Mouse (Mus musculus) liver, embryonic 14.5 days (tissue): ENCODE results near the gene Gja5. TPM values are rescaled to one million over a fixed set of nuclear protein-coding genes. Genes with fewer than 3 reads are reported as not detected.
A peak's percentile ranks its signal among the peaks of the same experiment; 100 is the strongest.

Experiments used
- ATAC-seq: fragments of 200-750 bp; cut with Nextera tagmentation; 2 replicates; pipeline ENCODE4 v1.8.0; 2017; ENCODE audit warnings: moderate number of reproducible peaks, mild to moderate bottlenecking, moderate library complexity; ENCODE audit not compliant: insufficient read depth
- DNase-seq, 3 experiments: peaks; one replicate each; pipeline ENCODE4 v3.0.0-alpha.2; 2012 to 2013; ENCODE audit warnings: low read depth in 3 of 3, low spot score in 3 of 3
- H3K27ac ChIP-seq: fragments of 300-500 bp; sonication (generic); 2 replicates; pipeline ENCODE4 v1.5.1; 2014; ENCODE audit warnings: moderate library complexity, mild to moderate bottlenecking, control low read depth, inconsistent platforms
- H3K27me3 ChIP-seq: fragments of 300-500 bp; sonication (generic); 2 replicates; pipeline ENCODE4 v1.6.1; 2014; ENCODE audit warnings: mild to moderate bottlenecking, low read length, moderate library complexity; ENCODE audit not compliant: control insufficient read depth, insufficient read depth
- H3K36me3 ChIP-seq: fragments of 300-500 bp; sonication (generic); replicated peaks from 2 replicates; pipeline ENCODE4 v1.6.1; 2014; ENCODE audit warnings: low read depth; ENCODE audit not compliant: control insufficient read depth, insufficient read depth
- H3K4me1 ChIP-seq, 2 experiments: fragments of 200-500 bp in 1 of 2; fragments of 300-500 bp in 1 of 2; sonication (generic) in 1 of 2; replicated peaks; 2 replicates each; pipeline ENCODE4 v1.6.1; 2012 to 2014; ENCODE audit warnings: antibody characterized with exemption in 1 of 2, inconsistent platforms in 1 of 2, low read length in 1 of 2; ENCODE audit not compliant: control insufficient read depth in 2 of 2, insufficient read depth in 2 of 2
- H3K4me2 ChIP-seq: fragments of 300-500 bp; sonication (generic); 2 replicates; pipeline ENCODE4 v1.6.1; 2014; ENCODE audit warnings: low read depth, mild to moderate bottlenecking, control low read depth, moderate library complexity
- H3K4me3 ChIP-seq, 2 experiments: fragments of 200-500 bp in 1 of 2; fragments of 300-500 bp in 1 of 2; sonication (generic) in 1 of 2; 2 replicates each; pipeline ENCODE4 v1.5.1; 2012 to 2014; ENCODE audit warnings: low read depth in 2 of 2, low read length in 2 of 2, mild to moderate bottlenecking in 2 of 2, control low read depth in 1 of 2, inconsistent platforms in 1 of 2, moderate library complexity in 1 of 2; ENCODE audit not compliant: insufficient read depth in 1 of 2
- H3K9ac ChIP-seq: fragments of 300-500 bp; sonication (generic); replicated peaks from 2 replicates; pipeline ENCODE4 v1.6.1; 2014; ENCODE audit warnings: mild to moderate bottlenecking, control low read depth, moderate library complexity
- H3K9me3 ChIP-seq: fragments of 300-500 bp; sonication (generic); 2 replicates; pipeline ENCODE4 v1.6.1; 2016; ENCODE audit warnings: low read length, mixed read lengths; ENCODE audit not compliant: control insufficient read depth
- CTCF ChIP-seq: IDR thresholded peaks from 2 replicates; pipeline ENCODE4 v1.5.1; 2016; ENCODE audit warnings: antibody characterized with exemption, low read depth, control low read depth
- EP300 ChIP-seq: IDR thresholded peaks from 2 replicates; pipeline ENCODE4 v1.6.1; 2016; ENCODE audit warnings: antibody characterized with exemption, low read depth
- WGBS: fragments of 180-500 bp; shearing (Covaris S2); extraction: QIAGEN DNeasy Blood & Tissue Kit; methylation state at CpG from one replicate; pipeline ENCODE4 v1.1.7; 2014; ENCODE audit not compliant: insufficient replicate concordance; 5-methylcytosine and 5-hydroxymethylcytosine counted together
- polyA plus RNA-seq, 2 experiments: library from polyadenylated mRNA; depleted of rRNA in 1 of 2; stranded (reverse) in 1 of 2; unstranded in 1 of 2; fragments of >200 nt; fragmentation: Nextera tagmentation in 1 of 2; extraction: Ambion mirVana in 1 of 2; gene quantifications; 2 replicates each; pipeline versions ENCODE4 v1.2.1 to v1.2.3; 2012 to 2014

The Gja5 gene
- polyA plus RNA-seq (2012; rRNA removed): 1.4 and 1.5 TPM in 2 replicates
- 0.58 and 0.68 TPM in 2 replicates for polyA plus RNA-seq (2014; fragmentation: Nextera tagmentation; extraction: Ambion mirVana)

- 9% methylated on average over 14 of the region's 14 CpGs for WGBS
- ATAC-seq: no peak
- DNase-seq: peak in 1 of 3 experiments; percentile 9
- Histone ChIP-seq H3K4me1 (peaks cover 5 to 16% of the 10 kb centered on the region in 2 experiments), H3K9ac (peak within 1 kb of the TSS; percentile 73), H3K27ac (no peak within 1 kb of the TSS; the same call in 1 of the 2 replicates), H3K27me3 (no peaks in the 10 kb centered on the region; the same call in 1 of the 2 replicates), H3K9me3 (no peaks in the 10 kb centered on the region), H3K4me3 (peak within 1 kb of the TSS; percentile 84 to 97), H3K36me3 (no peaks in the 10 kb centered on the region), H3K4me2 (peak within 1 kb of the TSS; percentile 85)
- TF ChIP-seq CTCF (no peak), EP300 (no peak)
Observed at GRCm38 (mm10) chr3:96904393-96904792, at the start of gene Gja5. Gene Gja5 (plus strand): TSS chr3:96904693.

- no peaks in the 10 kb centered on the region for H3K4me1 ChIP-seq
- DNase-seq (no peak), ATAC-seq (no peak)
- H3K4me3 ChIP-seq: no peak overlapping the region
- H3K9ac ChIP-seq: no peak overlapping the region
- H3K27ac ChIP-seq: no peak overlapping the region
- no peaks in the 10 kb centered on the region for H3K9me3 ChIP-seq
- TF ChIP-seq EP300 (no peak), CTCF (no peak)
- no peak overlapping the region for H3K4me2 ChIP-seq
- H3K27me3 ChIP-seq: no peaks in the 10 kb centered on the region
- no peaks in the 10 kb centered on the region for H3K36me3 ChIP-seq
- WGBS: 60% methylated on average over 3 of the region's 3 CpGs
Observed at GRCm38 (mm10) chr3:96855833-96856232, 48.7 kb upstream of the Gja5 start.

- Histone ChIP-seq H3K36me3 (no peaks in the 10 kb centered on the region), H3K27me3 (no peaks in the 10 kb centered on the region), H3K27ac (no peak overlapping the region), H3K4me1 (no peaks in the 10 kb centered on the region), H3K9me3 (no peaks in the 10 kb centered on the region), H3K9ac (no peak overlapping the region), H3K4me3 (no peak overlapping the region), H3K4me2 (no peak overlapping the region)
- 74% methylated on average over 5 of the region's 5 CpGs for WGBS
- no peak for DNase-seq
- ATAC-seq: no peak
- TF ChIP-seq EP300: no peak
- TF ChIP-seq CTCF: no peak
Observed at GRCm38 (mm10) chr3:96860498-96860897, 44.0 kb upstream of the Gja5 start.

- no peak overlapping the region for H3K4me3 ChIP-seq
- 78% methylated on average over 3 of the region's 3 CpGs for whole genome bisulfite sequencing
- DNase-seq (no peak), ATAC-seq (no peak)
- no peak overlapping the region for H3K27ac ChIP-seq
- no peaks in the 10 kb centered on the region for H3K4me1 ChIP-seq
- no peak overlapping the region for H3K4me2 ChIP-seq
- H3K27me3 ChIP-seq: no peaks in the 10 kb centered on the region
- peaks cover 17% of the 10 kb centered on the region for H3K36me3 ChIP-seq
- no peak for TF ChIP-seq CTCF
- no peak for TF ChIP-seq EP300
- H3K9ac ChIP-seq: no peak overlapping the region
- no peaks in the 10 kb centered on the region for H3K9me3 ChIP-seq
Observed at GRCm38 (mm10) chr3:96867863-96868262, 36.6 kb upstream of the Gja5 start.

- no peak for DNase-seq
- Histone ChIP-seq H3K4me2 (no peak overlapping the region), H3K4me1 (no peaks in the 10 kb centered on the region), H3K27me3 (no peaks in the 10 kb centered on the region), H3K4me3 (no peak overlapping the region), H3K36me3 (peaks cover 20% of the 10 kb centered on the region), H3K9ac (no peak overlapping the region), H3K9me3 (no peaks in the 10 kb centered on the region), H3K27ac (no peak overlapping the region)
- no peak for ATAC-seq
- 80% methylated on average over 8 of the region's 8 CpGs for WGBS
- no peak for TF ChIP-seq EP300
- TF ChIP-seq CTCF: no peak
Observed at GRCm38 (mm10) chr3:96868566-96868965, 35.9 kb upstream of the Gja5 start.
